8 mouse cellular contexts compared by ENCODE assay signal in the genomic region with DNA sequence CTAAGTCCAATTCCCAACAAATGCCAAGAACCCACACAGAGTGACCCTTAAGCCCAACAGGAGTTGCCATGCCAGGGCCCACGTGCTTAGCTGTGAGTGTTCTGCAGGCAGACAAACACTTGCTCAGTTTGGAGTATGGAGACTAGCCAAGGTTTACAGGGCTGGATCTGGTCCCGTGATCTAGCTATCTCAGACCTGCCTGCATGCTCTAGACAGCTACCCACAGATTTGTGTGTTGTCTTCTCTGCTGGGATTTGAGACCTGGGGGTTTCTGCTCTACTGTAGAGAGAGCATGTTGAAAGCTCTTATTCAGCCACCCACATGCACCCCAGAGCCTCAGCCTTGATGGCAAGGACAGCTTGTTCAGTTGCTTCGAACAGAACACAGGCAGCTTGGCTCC. TPM values are rescaled to one million over a fixed set of nuclear protein-coding genes. Genes with fewer than 3 reads are reported as not detected.
A peak's percentile ranks its signal among the peaks of the same experiment; 100 is the strongest.
DNase-seq lines count a peak whose midpoint lies in the region; ATAC-seq and TF ChIP-seq lines count a peak whose summit lies in the region.

No protein-coding gene starts in this region.

- TF ChIP-seq POLR2A in liver, adult 2 months (IDR thresholded peaks at IDR 0.05; ENCODE audit: extremely low read depth, insufficient read depth, low read length), result no peak

- WGBS in liver, adult 2 months, result 27% methylated on average over 3 of the region's 3 CpGs
- WGBS in liver, embryonic 12.5 days (ENCODE audit: insufficient replicate concordance), result 58% methylated on average over 3 of the region's 3 CpGs
- WGBS in hindbrain, embryonic 13.5 days, result 76% methylated on average over 3 of the region's 3 CpGs

- H3K4me3 ChIP-seq in liver, adult 2 months (ENCODE audit: insufficient read depth, low read depth, low read length), result no peak overlapping the region
- no peak overlapping the region for H3K4me3 ChIP-seq in liver, embryonic 12.5 days
- H3K4me3 ChIP-seq in hindbrain, embryonic 13.5 days, result no peak overlapping the region

- H3K36me3 ChIP-seq in liver, adult 2 months (ENCODE audit: control insufficient read depth, insufficient read depth, low read length), result no peaks in the 10 kb centered on the region
- no peaks in the 10 kb centered on the region for H3K36me3 ChIP-seq in liver, embryonic 12.5 days
- H3K36me3 ChIP-seq in hindbrain, embryonic 13.5 days, result no peaks in the 10 kb centered on the region

- no peak overlapping the region for H3K4me2 ChIP-seq in liver, embryonic 12.5 days
- no peak overlapping the region for H3K4me2 ChIP-seq in hindbrain, embryonic 13.5 days

- no peaks in the 10 kb centered on the region for H3K27me3 ChIP-seq in liver, adult 2 months (ENCODE audit: control insufficient read depth, insufficient read depth, low read length)
- H3K27me3 ChIP-seq in liver, embryonic 12.5 days (replicated peaks), result no peaks in the 10 kb centered on the region
- no peaks in the 10 kb centered on the region for H3K27me3 ChIP-seq in hindbrain, embryonic 13.5 days

- peaks cover 20% of the 10 kb centered on the region for H3K4me1 ChIP-seq in liver, adult 2 months (ENCODE audit: control insufficient read depth, insufficient read depth, low read length)
- H3K4me1 ChIP-seq in liver, embryonic 12.5 days, result 0 out of 2 replicates have a peak, but pooled peaks cover 3% of the 10 kb centered on the region
- H3K4me1 ChIP-seq in hindbrain, embryonic 13.5 days (replicated peaks), result peaks cover 11% of the 10 kb centered on the region; the same call in 1 of the 2 replicates

- H3K9me3 ChIP-seq in liver, embryonic 12.5 days (replicated peaks), result no peaks in the 10 kb centered on the region
- no peaks in the 10 kb centered on the region for H3K9me3 ChIP-seq in hindbrain, embryonic 13.5 days

- ATAC-seq in liver, embryonic 12.5 days, result no peak
- no peak for ATAC-seq in hindbrain, embryonic 13.5 days (ENCODE audit: low FRiP score)

- intact Hi-C loops in heart, postnatal 36 days (cut with DNase I), result no loop called here

- H3K79me2 ChIP-seq in liver, adult 2 months (ENCODE audit: control insufficient read depth, insufficient read depth, low read length), result no peaks in the 10 kb centered on the region

- TF ChIP-seq CTCF in liver, adult 2 months (IDR thresholded peaks at IDR 0.05; ENCODE audit: low read depth, low read length), result no peak

- DNase-seq in cerebellum, postnatal 10 days, result peak; percentile 76 to 84
- DNase-seq in cerebellum, adult 11 months, result no peak
- peak; percentile 98 for DNase-seq in liver, adult 2 months (ENCODE audit: extremely low read depth, low read depth, low spot score)
- peak; percentile 58 to 65 for DNase-seq in heart, postnatal 36 days
- peak; percentile 81 for DNase-seq in lung, postnatal 25 days (ENCODE audit: low spot score)
- DNase-seq in urinary bladder, postnatal 10 days (ENCODE audit: low spot score), result no peak

- H3K9ac ChIP-seq in liver, adult 2 months (ENCODE audit: low read depth, low read length), result no peak overlapping the region
- no peak overlapping the region for H3K9ac ChIP-seq in liver, embryonic 12.5 days
- H3K9ac ChIP-seq in hindbrain, embryonic 13.5 days, result no peak overlapping the region

- H3K27ac ChIP-seq in liver, adult 2 months (replicated peaks; ENCODE audit: insufficient read depth, low read depth, low read length), result peak overlapping the region; percentile 73
- H3K27ac ChIP-seq in liver, embryonic 12.5 days, result no peak overlapping the region
- H3K27ac ChIP-seq in hindbrain, embryonic 13.5 days, result no peak overlapping the region

RNA-seq across cellular contexts. Expression of a gene that starts 45.3 kb away (rescaled TPM):
- 12.8 and 25.2 TPM in 2 replicates for total RNA-seq in liver, adult 2 months (2014; rRNA removed)
- polyA plus RNA-seq in liver, adult 2 months (2012; rRNA removed), result 24.9 and 31.0 TPM in 2 replicates
- polyA plus RNA-seq in liver, embryonic 12.5 days (2016; fragmentation: Nextera tagmentation; extraction: Ambion mirVana), result 12.3 and 12.4 TPM in 2 replicates
- total RNA-seq in heart, postnatal 36 days (2021), result 100 to 1,000 TPM; 145 to 186 TPM
- 68.7 and 71.7 TPM in 2 replicates for polyA plus RNA-seq in hindbrain, embryonic 13.5 days (2015; fragmentation: Nextera tagmentation; extraction: Ambion mirVana)

Comparison
In these comparisons a context has a peak if more than half of its experiments do, and no peak if none do; other contexts are left out.
1. DNase-seq: peak in cerebellum, postnatal 10 days (2 of 2), liver, adult 2 months (single experiment), heart, postnatal 36 days (2 of 2) and lung, postnatal 25 days (single experiment); none in cerebellum, adult 11 months (single experiment) and urinary bladder, postnatal 10 days (single experiment).